Mouse (Mus musculus) stomach, embryonic 16.5 days (tissue): ENCODE measurements around the gene Ryr3. TPM values are rescaled to one million over a fixed set of nuclear protein-coding genes. Genes with fewer than 3 reads are reported as not detected.

Experiments
- ATAC-seq: fragments of 200-750 bp; cut with Nextera tagmentation; 2 replicates; pipeline ENCODE4 v1.8.0; 2017; ENCODE audit warnings: moderate number of reproducible peaks, moderate TSS enrichment; ENCODE audit not compliant: insufficient read depth, low FRiP score
- H3K27ac ChIP-seq: fragments of 300-500 bp; sonication (generic); 2 replicates; pipeline ENCODE4 v1.5.1; 2014; ENCODE audit warnings: low read length
- H3K27me3 ChIP-seq: fragments of 300-500 bp; sonication (generic); 2 replicates; pipeline ENCODE4 v1.6.1; 2014; ENCODE audit warnings: low read length, control low read depth, mixed read lengths; ENCODE audit not compliant: control insufficient read depth, insufficient read depth
- H3K36me3 ChIP-seq: fragments of 300-500 bp; sonication (generic); 2 replicates; pipeline ENCODE4 v1.6.1; 2014; ENCODE audit warnings: low read length; ENCODE audit not compliant: control insufficient read depth, insufficient read depth
- H3K4me1 ChIP-seq: fragments of 300-500 bp; sonication (generic); 2 replicates; pipeline ENCODE4 v1.6.1; 2014; ENCODE audit warnings: low read length, control low read depth, mixed read lengths; ENCODE audit not compliant: control insufficient read depth, insufficient read depth
- H3K4me2 ChIP-seq: fragments of 300-500 bp; sonication (generic); 2 replicates; pipeline ENCODE4 v1.6.1; 2014; ENCODE audit warnings: low read depth, low read length, mixed read lengths
- H3K4me3 ChIP-seq: fragments of 300-500 bp; sonication (generic); replicated peaks from 2 replicates; pipeline ENCODE4 v1.5.1; 2014; ENCODE audit warnings: mild to moderate bottlenecking, low read length
- H3K9ac ChIP-seq: fragments of 300-500 bp; sonication (generic); 2 replicates; pipeline ENCODE4 v1.6.1; 2014; ENCODE audit warnings: low read length
- H3K9me3 ChIP-seq: fragments of 300-500 bp; sonication (generic); replicated peaks from 2 replicates; pipeline ENCODE4 v1.6.1; 2016; ENCODE audit warnings: low read length, control low read depth; ENCODE audit not compliant: control insufficient read depth
- WGBS: fragments of 180-500 bp; shearing (Covaris S2); extraction: QIAGEN DNeasy Blood & Tissue Kit; methylation state at CpG from one replicate; pipeline ENCODE4 v1.1.7; 2014; 5-methylcytosine and 5-hydroxymethylcytosine counted together
- polyA plus RNA-seq: library from polyadenylated mRNA; unstranded; fragments of >200 nt; fragmentation: Nextera tagmentation; extraction: Ambion mirVana; gene quantifications from 2 replicates; pipeline ENCODE4 v1.2.1, GENCODE M21; 2015

Ryr3 gene
- polyA plus RNA-seq, 1 experiment from 2014 or later: 5.8 TPM

- Histone ChIP-seq H3K4me3 (no peak overlapping the region), H3K27me3 (no peaks in the 10 kb centered on the region), H3K36me3 (no peaks in the 10 kb centered on the region), H3K4me1 (no peaks in the 10 kb centered on the region; the same call in 1 of the 2 replicates), H3K4me2 (no peak overlapping the region), H3K27ac (no peak overlapping the region), H3K9ac (no peak overlapping the region), H3K9me3 (no peaks in the 10 kb centered on the region)
- 10% methylated on average over 8 of the region's 8 CpGs for WGBS
- no peak for ATAC-seq
These were observed 416.9 kb downstream of the Ryr3 start for GRCm38 (mm10) chr2:112799995-112800353.

GRCm38 (mm10) chr2:112799351-112799994, 417.4 kb downstream of the Ryr3 start:
- Histone ChIP-seq H3K4me2 (no peak overlapping the region), H3K27me3 (no peaks in the 10 kb centered on the region), H3K4me1 (no peaks in the 10 kb centered on the region; the same call in 1 of the 2 replicates), H3K4me3 (no peak overlapping the region), H3K9me3 (no peaks in the 10 kb centered on the region), H3K36me3 (no peaks in the 10 kb centered on the region), H3K9ac (no peak overlapping the region), H3K27ac (no peak overlapping the region)
- ATAC-seq: no peak
- 85% methylated on average over 7 of the region's 7 CpGs for WGBS

- Histone ChIP-seq H3K4me2 (no peak overlapping the region), H3K9ac (no peak overlapping the region), H3K27ac (no peak overlapping the region), H3K36me3 (no peaks in the 10 kb centered on the region), H3K9me3 (no peaks in the 10 kb centered on the region), H3K4me1 (peaks cover 10% of the 10 kb centered on the region; the same call in 1 of the 2 replicates), H3K27me3 (no peaks in the 10 kb centered on the region), H3K4me3 (no peak overlapping the region)
- 16% methylated on average over 2 of the region's 2 CpGs for WGBS
- ATAC-seq: peak; percentile 60; the same call in 1 of the 2 replicates
These were observed 435.3 kb downstream of the Ryr3 start for GRCm38 (mm10) chr2:112781631-112782030.

- 21% methylated on average over 6 of the region's 6 CpGs for WGBS
These were observed 442.1 kb downstream of the Ryr3 start for GRCm38 (mm10) chr2:112774762-112775161.

GRCm38 (mm10) chr2:112767665-112768064, 449.2 kb downstream of the Ryr3 start:
- Histone ChIP-seq H3K4me2 (no peak overlapping the region), H3K9me3 (no peaks in the 10 kb centered on the region), H3K9ac (no peak overlapping the region), H3K27ac (no peak overlapping the region), H3K4me3 (no peak overlapping the region), H3K4me1 (no peaks in the 10 kb centered on the region), H3K27me3 (no peaks in the 10 kb centered on the region), H3K36me3 (no peaks in the 10 kb centered on the region)
- WGBS: 70% methylated on average over 5 of the region's 5 CpGs
- ATAC-seq: no peak

More at GRCm38 (mm10) chr2:112774762-112775161, 442.1 kb downstream of the Ryr3 start:
- ATAC-seq: no peak
- H3K4me1 ChIP-seq: no peaks in the 10 kb centered on the region
- no peak overlapping the region for H3K9ac ChIP-seq
- H3K27me3 ChIP-seq: no peaks in the 10 kb centered on the region
- H3K27ac ChIP-seq: no peak overlapping the region
- no peak overlapping the region for H3K4me2 ChIP-seq
- H3K9me3 ChIP-seq: no peaks in the 10 kb centered on the region
- no peaks in the 10 kb centered on the region for H3K36me3 ChIP-seq
- no peak overlapping the region for H3K4me3 ChIP-seq

GRCm38 (mm10) chr2:112765046-112765445, 451.9 kb downstream of the Ryr3 start:
- no peak overlapping the region for H3K4me3 ChIP-seq
- H3K4me1 ChIP-seq: no peaks in the 10 kb centered on the region
- H3K36me3 ChIP-seq: no peaks in the 10 kb centered on the region
- no peak for ATAC-seq
- H3K9me3 ChIP-seq: no peaks in the 10 kb centered on the region
- WGBS: 49% methylated on average over 5 of the region's 5 CpGs
- no peak overlapping the region for H3K27ac ChIP-seq
- H3K9ac ChIP-seq: no peak overlapping the region
- H3K4me2 ChIP-seq: no peak overlapping the region
- H3K27me3 ChIP-seq: no peaks in the 10 kb centered on the region

GRCm38 (mm10) chr2:112764274-112764673, 452.6 kb downstream of the Ryr3 start:
- H3K4me2 ChIP-seq: no peak overlapping the region
- H3K27me3 ChIP-seq: no peaks in the 10 kb centered on the region
- no peaks in the 10 kb centered on the region for H3K9me3 ChIP-seq
- H3K27ac ChIP-seq: no peak overlapping the region
- no peak overlapping the region for H3K9ac ChIP-seq
- H3K36me3 ChIP-seq: no peaks in the 10 kb centered on the region
- 50% methylated on average over 5 of the region's 5 CpGs for WGBS
- no peaks in the 10 kb centered on the region for H3K4me1 ChIP-seq
- H3K4me3 ChIP-seq: no peak overlapping the region
- no peak for ATAC-seq

GRCm38 (mm10) chr2:112762006-112762405, 454.9 kb downstream of the Ryr3 start:
- 79% methylated on average over 2 of the region's 2 CpGs for WGBS
- Histone ChIP-seq H3K27me3 (no peaks in the 10 kb centered on the region), H3K36me3 (no peaks in the 10 kb centered on the region), H3K9ac (no peak overlapping the region), H3K4me1 (no peaks in the 10 kb centered on the region), H3K9me3 (no peaks in the 10 kb centered on the region), H3K27ac (no peak overlapping the region), H3K4me3 (no peak overlapping the region), H3K4me2 (no peak overlapping the region)
- ATAC-seq: no peak

- 67% methylated on average over 6 of the region's 6 CpGs for WGBS
- Histone ChIP-seq H3K4me3 (no peak overlapping the region), H3K4me2 (no peak overlapping the region), H3K27me3 (no peaks in the 10 kb centered on the region), H3K27ac (no peak overlapping the region), H3K4me1 (no peaks in the 10 kb centered on the region), H3K9me3 (no peaks in the 10 kb centered on the region), H3K36me3 (no peaks in the 10 kb centered on the region), H3K9ac (no peak overlapping the region)
- no peak for ATAC-seq
These were observed 455.5 kb downstream of the Ryr3 start for GRCm38 (mm10) chr2:112761196-112761913.
